Mouse (Mus musculus) spleen, postnatal 4 days (tissue): ENCODE data around the gene Pik3r5.

Experiments
- DNase-seq, 2 experiments: peaks; one replicate each; pipeline ENCODE4 v3.0.0; 2022; ENCODE audit warnings: low spot score in 2 of 2

The Pik3r5 gene

GRCm38 (mm10) chr11:68401428-68401827 lies 30.5 kb upstream of the Pik3r5 start:
- DNase-seq, result no peak

- no peak for DNase-seq
Observed at GRCm38 (mm10) chr11:68404185-68404584, 27.7 kb upstream of the Pik3r5 start.

- no peak for DNase-seq
Observed at GRCm38 (mm10) chr11:68405576-68405975, 26.3 kb upstream of the Pik3r5 start.

- DNase-seq, result no peak
Observed at GRCm38 (mm10) chr11:68407266-68407926, 24.5 kb upstream of the Pik3r5 start.

GRCm38 (mm10) chr11:68408127-68408526 lies 23.8 kb upstream of the Pik3r5 start:
- peak; percentile 49 to 80 for DNase-seq

- DNase-seq, result no peak
Observed at GRCm38 (mm10) chr11:68417001-68417400, 14.9 kb upstream of the Pik3r5 start.

- peak; percentile 45 to 74 for DNase-seq
Observed at GRCm38 (mm10) chr11:68417831-68418230, 14.1 kb upstream of the Pik3r5 start.

- DNase-seq, result no peak
Observed at GRCm38 (mm10) chr11:68425492-68426315, 6.2 kb upstream of the Pik3r5 start.

GRCm38 (mm10) chr11:68427083-68427570 lies 4.8 kb upstream of the Pik3r5 start:
- DNase-seq, result no peak

- peak in 1 of 2 experiments; percentile 28 for DNase-seq
Observed at GRCm38 (mm10) chr11:68430662-68431061, 1.3 kb upstream of the Pik3r5 start.

GRCm38 (mm10) chr11:68432361-68433021 lies 570 bp downstream of the Pik3r5 start:
- DNase-seq, result no peak

GRCm38 (mm10) chr11:68433534-68433933 lies 1.6 kb downstream of the Pik3r5 start:
- DNase-seq, result no peak

GRCm38 (mm10) chr11:68434697-68435096 lies 2.8 kb downstream of the Pik3r5 start:
- DNase-seq, result no peak

- no peak for DNase-seq
Observed at GRCm38 (mm10) chr11:68435601-68436000, 3.7 kb downstream of the Pik3r5 start.

GRCm38 (mm10) chr11:68436376-68436775 lies 4.5 kb downstream of the Pik3r5 start:
- DNase-seq, result no peak

- no peak for DNase-seq
Observed at GRCm38 (mm10) chr11:68440100-68440499, 8.2 kb downstream of the Pik3r5 start.

GRCm38 (mm10) chr11:68440965-68441364 lies 9.0 kb downstream of the Pik3r5 start:
- DNase-seq, result no peak

GRCm38 (mm10) chr11:68442346-68442745 lies 10.4 kb downstream of the Pik3r5 start:
- DNase-seq, result no peak

- DNase-seq, result no peak
Observed at GRCm38 (mm10) chr11:68442983-68443638, 11.2 kb downstream of the Pik3r5 start.

- DNase-seq, result no peak
Observed at GRCm38 (mm10) chr11:68445901-68446300, 14.0 kb downstream of the Pik3r5 start.

- DNase-seq, result no peak
Observed at GRCm38 (mm10) chr11:68446547-68446946, 14.6 kb downstream of the Pik3r5 start.

GRCm38 (mm10) chr11:68447242-68447641 lies 15.3 kb downstream of the Pik3r5 start:
- DNase-seq, result no peak
